Mouse (Mus musculus) heart, adult 11 months (tissue): ENCODE data around the gene Os9.

Experiments
- DNase-seq: peaks from one replicate; pipeline ENCODE4 v3.0.0; 2022

Gene Os9

GRCm38 (mm10) chr10:127114408-127114807 lies 6.5 kb downstream of the Os9 start:
- DNase-seq: no peak

GRCm38 (mm10) chr10:127111001-127111887 lies 9.7 kb downstream of the Os9 start:
- DNase-seq: no peak

GRCm38 (mm10) chr10:127108262-127108583 lies 12.7 kb downstream of the Os9 start:
- DNase-seq: no peak

- peak; percentile 83 for DNase-seq
These were observed 13.2 kb downstream of the Os9 start for GRCm38 (mm10) chr10:127107563-127108261.

- no peak for DNase-seq
These were observed 17.3 kb downstream of the Os9 start for GRCm38 (mm10) chr10:127103631-127104030.

GRCm38 (mm10) chr10:127101151-127101550 lies 19.8 kb downstream of the Os9 start:
- DNase-seq: no peak

- DNase-seq: peak; percentile 80
These were observed 20.5 kb downstream of the Os9 start for GRCm38 (mm10) chr10:127100414-127100813.

- DNase-seq: peak; percentile 77
These were observed 21.1 kb downstream of the Os9 start for GRCm38 (mm10) chr10:127099868-127100267.

- peak; percentile 90 for DNase-seq
These were observed 21.7 kb downstream of the Os9 start for GRCm38 (mm10) chr10:127099191-127099590.

GRCm38 (mm10) chr10:127098514-127098913 lies 22.4 kb downstream of the Os9 start:
- DNase-seq: peak; percentile 91

GRCm38 (mm10) chr10:127094382-127094802 lies 26.5 kb downstream of the Os9 start:
- DNase-seq: peak; percentile 91

GRCm38 (mm10) chr10:127092742-127093141 lies 28.2 kb downstream of the Os9 start:
- DNase-seq: no peak

- peak; percentile 93 for DNase-seq
These were observed 29.2 kb downstream of the Os9 start for GRCm38 (mm10) chr10:127091507-127092396.

- DNase-seq: peak; percentile 93
These were observed 30.1 kb downstream of the Os9 start for GRCm38 (mm10) chr10:127090560-127091411.

- no peak for DNase-seq
These were observed 35.3 kb downstream of the Os9 start for GRCm38 (mm10) chr10:127085633-127086032.

GRCm38 (mm10) chr10:127085052-127085451 lies 35.9 kb downstream of the Os9 start:
- DNase-seq: peak; percentile 86

GRCm38 (mm10) chr10:127083915-127084306 lies 37.0 kb downstream of the Os9 start:
- no peak for DNase-seq

GRCm38 (mm10) chr10:127083292-127083914 lies 37.5 kb downstream of the Os9 start:
- peak; percentile 88 for DNase-seq

- DNase-seq: no peak
These were observed 38.8 kb downstream of the Os9 start for GRCm38 (mm10) chr10:127081996-127082620.

GRCm38 (mm10) chr10:127080901-127081780 lies 39.8 kb downstream of the Os9 start:
- peak; percentile 98 for DNase-seq
